Mouse (Mus musculus) ES-Bruce4 (cell line): ENCODE data around the gene Ahdc1. TPM values are rescaled to one million over a fixed set of nuclear protein-coding genes. Genes with fewer than 3 reads are reported as not detected.
A peak's percentile ranks its signal among the peaks of the same experiment; 100 is the strongest.

Experiments
- H3K27ac ChIP-seq: 2 replicates; pipeline ENCODE4 v1.5.1; 2012; ENCODE audit warnings: low read length, inconsistent platforms; ENCODE audit not compliant: insufficient read depth
- H3K27me3 ChIP-seq: 2 replicates; pipeline ENCODE4 v1.6.1; 2012; ENCODE audit warnings: mild to moderate bottlenecking, low read length, inconsistent platforms; ENCODE audit not compliant: control insufficient read depth, poor library complexity, insufficient read depth, severe bottlenecking
- H3K36me3 ChIP-seq: 2 replicates; pipeline ENCODE4 v1.6.1; 2012; ENCODE audit warnings: inconsistent platforms, mild to moderate bottlenecking, low read length, moderate library complexity; ENCODE audit not compliant: control insufficient read depth, poor library complexity, insufficient read depth, severe bottlenecking
- H3K4me1 ChIP-seq: one replicate; pipeline ENCODE4 v1.8.1; 2011; ENCODE audit warnings: low read length; ENCODE audit not compliant: control insufficient read depth, insufficient read depth
- H3K4me3 ChIP-seq: 2 replicates; pipeline ENCODE4 v1.5.1; 2011; ENCODE audit warnings: low read depth, mild to moderate bottlenecking, low read length
- H3K9ac ChIP-seq: 2 replicates; pipeline ENCODE4 v1.6.1; 2012; ENCODE audit warnings: low read depth, mild to moderate bottlenecking, inconsistent platforms; ENCODE audit not compliant: poor library complexity, severe bottlenecking
- H3K9me3 ChIP-seq: replicated peaks from 2 replicates; pipeline ENCODE4 v1.6.1; 2012; ENCODE audit warnings: mild to moderate bottlenecking, low read length, inconsistent platforms; ENCODE audit not compliant: control insufficient read depth, poor library complexity, insufficient read depth, severe bottlenecking
- CTCF ChIP-seq: IDR thresholded peaks from one replicate; pipeline ENCODE4 v1.8.1; 2011; ENCODE audit warnings: low read depth, low read length
- EP300 ChIP-seq: IDR thresholded peaks from 2 replicates; pipeline ENCODE4 v1.6.1; 2011; ENCODE audit warnings: low read depth, low read length; ENCODE audit not compliant: insufficient read depth
- POLR2A ChIP-seq: IDR thresholded peaks from one replicate; pipeline ENCODE4 v1.8.1; 2011; ENCODE audit warnings: low read length; ENCODE audit not compliant: insufficient read depth
- polyA plus RNA-seq: library from polyadenylated mRNA; stranded (reverse); fragments of >200 nt; gene quantifications from 2 replicates; pipeline ENCODE4 v1.2.4, GENCODE M21; 2011; ENCODE audit warnings: low read depth; ENCODE audit not compliant: missing spikeins, insufficient read depth, insufficient read length

Ahdc1 gene
- polyA plus RNA-seq, 1 experiment, result 88.2 TPM

DNA sequence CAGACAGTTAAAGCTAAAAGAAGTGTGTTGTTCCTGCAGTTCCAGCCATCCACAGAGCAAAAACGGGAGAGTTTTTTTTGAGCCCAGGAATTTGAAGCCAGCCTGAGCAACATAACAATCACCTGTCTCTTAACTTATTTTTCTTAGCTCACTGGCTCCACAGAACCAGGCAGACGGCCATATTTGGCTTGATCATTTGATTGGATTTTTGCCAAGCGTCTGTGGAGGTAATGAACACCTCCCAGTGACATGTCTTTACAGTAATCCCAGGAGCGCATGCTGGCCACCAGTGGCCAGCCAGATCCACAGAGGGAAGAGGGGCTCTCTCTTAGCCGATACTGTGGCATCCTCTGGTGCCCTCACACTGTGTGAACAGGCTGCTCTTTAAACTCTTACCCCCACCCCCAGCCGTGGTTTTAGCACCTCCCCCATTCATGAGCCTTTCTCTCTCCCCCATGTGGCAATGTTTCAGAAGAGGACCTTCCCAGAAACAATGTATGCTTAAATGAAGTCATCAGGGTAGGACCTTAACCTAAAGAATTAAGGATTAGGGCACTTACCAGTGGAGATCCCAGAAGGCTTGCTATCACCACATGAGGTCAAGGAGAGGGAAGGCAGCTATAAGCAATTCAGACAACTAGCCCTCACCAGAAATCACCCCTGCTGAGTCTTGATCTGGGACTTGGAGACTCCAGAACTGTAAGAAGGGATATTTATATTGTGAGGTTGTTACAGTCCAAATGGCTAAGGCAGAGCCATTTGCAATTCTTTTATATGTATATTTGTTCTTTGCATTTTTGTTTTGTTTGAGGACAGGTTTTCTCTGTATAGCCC, 42.7 kb upstream of the Ahdc1 start:
- TF ChIP-seq POLR2A (no peak), CTCF (no peak), EP300 (no peak)
- Histone ChIP-seq H3K27ac (peak overlapping the region; percentile 56), H3K4me3 (no peak overlapping the region), H3K4me1 (peaks cover 19% of the 10 kb centered on the region), H3K27me3 (no peaks in the 10 kb centered on the region), H3K36me3 (no peaks in the 10 kb centered on the region), H3K9me3 (no peaks in the 10 kb centered on the region), H3K9ac (peak overlapping the region; percentile 18; the same call in 1 of the 2 replicates)

DNA sequence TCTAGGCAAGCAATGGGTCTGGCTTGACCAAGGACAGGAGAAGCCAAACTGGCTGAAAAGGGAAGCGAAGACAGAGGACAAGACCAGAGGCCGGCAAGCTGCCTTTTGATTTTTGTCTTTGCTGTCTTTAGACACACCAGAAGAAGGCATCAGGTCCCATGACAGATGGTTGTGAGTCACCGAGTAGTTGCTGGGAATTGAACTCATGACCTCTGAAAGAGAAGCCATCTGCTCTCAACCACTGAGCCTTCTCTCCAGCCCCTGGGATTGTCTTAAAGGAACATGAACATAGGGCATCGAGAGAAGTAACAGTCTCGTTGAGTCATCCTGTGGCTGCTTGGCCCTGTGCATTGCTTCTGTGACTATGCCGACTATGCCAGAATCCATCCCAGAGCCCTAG, 39.5 kb upstream of the Ahdc1 start:
- no peak overlapping the region for H3K4me3 ChIP-seq
- H3K9me3 ChIP-seq, result no peaks in the 10 kb centered on the region
- no peaks in the 10 kb centered on the region for H3K27me3 ChIP-seq
- no peak overlapping the region for H3K9ac ChIP-seq
- TF ChIP-seq CTCF, result no peak
- no peak for TF ChIP-seq EP300
- TF ChIP-seq POLR2A, result no peak
- no peaks in the 10 kb centered on the region for H3K36me3 ChIP-seq
- peaks cover 19% of the 10 kb centered on the region for H3K4me1 ChIP-seq
- H3K27ac ChIP-seq, result no peak overlapping the region

DNA sequence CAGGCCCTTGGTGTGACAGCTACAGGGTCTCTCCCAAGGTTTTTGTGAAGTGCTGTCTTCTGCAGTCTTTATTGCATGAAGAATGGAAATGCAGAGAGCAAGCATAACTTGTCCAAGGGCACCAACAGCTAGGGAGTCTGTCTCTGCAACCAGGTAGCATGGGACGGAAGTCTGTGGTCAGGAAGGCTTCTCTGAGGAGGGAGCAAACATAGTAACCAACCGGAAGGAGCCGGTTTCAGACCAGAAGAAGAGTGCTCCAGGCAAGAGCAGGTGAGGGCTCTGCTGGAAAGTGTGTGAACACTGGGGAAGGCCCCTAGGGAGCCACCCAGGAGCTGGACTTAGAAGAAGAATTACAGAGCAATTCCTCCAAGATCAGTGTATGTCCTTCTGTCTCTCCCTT, 39.0 kb upstream of the Ahdc1 start:
- no peaks in the 10 kb centered on the region for H3K9me3 ChIP-seq
- TF ChIP-seq EP300, result 0 out of 2 replicates have a peak, but pooled peaks have one; percentile 22
- no peak for TF ChIP-seq CTCF
- no peak overlapping the region for H3K9ac ChIP-seq
- no peaks in the 10 kb centered on the region for H3K36me3 ChIP-seq
- H3K27me3 ChIP-seq, result no peaks in the 10 kb centered on the region
- no peak overlapping the region for H3K27ac ChIP-seq
- peaks cover 21% of the 10 kb centered on the region for H3K4me1 ChIP-seq
- H3K4me3 ChIP-seq, result no peak overlapping the region

DNA sequence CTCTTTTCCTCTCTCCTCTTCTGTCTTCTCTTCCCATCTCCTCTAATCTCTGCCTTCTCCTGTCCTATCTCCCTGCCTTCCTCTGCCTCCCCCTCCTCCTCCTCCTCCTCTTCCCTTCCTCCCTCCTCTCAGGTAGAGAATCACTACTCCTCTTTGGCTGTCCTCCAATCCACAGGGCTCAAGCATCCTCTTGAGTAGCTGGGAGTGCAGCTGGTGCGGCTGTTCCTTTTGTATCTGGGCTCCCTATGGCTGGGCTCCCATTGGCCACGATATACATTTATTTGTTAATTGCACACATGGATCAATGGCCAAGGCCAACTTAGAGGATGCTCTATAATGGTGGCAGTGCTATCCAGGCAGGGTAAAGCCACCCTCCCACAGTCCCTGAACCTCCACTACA, 38.5 kb upstream of the Ahdc1 start:
- no peak overlapping the region for H3K27ac ChIP-seq
- H3K4me3 ChIP-seq, result no peak overlapping the region
- no peak overlapping the region for H3K9ac ChIP-seq
- no peaks in the 10 kb centered on the region for H3K27me3 ChIP-seq
- peaks cover 24% of the 10 kb centered on the region for H3K4me1 ChIP-seq
- TF ChIP-seq CTCF (no peak), POLR2A (no peak), EP300 (no peak)
- no peaks in the 10 kb centered on the region for H3K9me3 ChIP-seq
- no peaks in the 10 kb centered on the region for H3K36me3 ChIP-seq

DNA sequence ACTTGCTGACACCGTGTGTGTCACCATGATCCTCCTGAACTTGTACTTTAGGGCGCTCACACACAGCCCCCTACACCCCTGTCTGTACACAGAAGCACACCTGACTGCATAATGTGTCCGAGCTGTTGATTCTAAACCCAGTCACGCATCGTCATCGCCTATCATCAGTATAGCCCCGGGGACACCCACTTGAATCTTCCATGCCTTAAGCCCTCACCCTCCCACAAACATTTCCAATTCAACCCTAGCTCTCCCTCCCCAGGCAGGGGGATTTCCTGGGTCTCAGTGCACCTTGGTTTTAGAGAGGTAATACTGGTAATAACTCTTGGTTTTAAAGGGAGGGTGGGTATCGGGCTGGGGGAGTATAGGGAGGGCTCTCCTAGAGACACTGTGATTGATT, 37.9 kb upstream of the Ahdc1 start:
- Histone ChIP-seq H3K9ac (no peak overlapping the region), H3K9me3 (no peaks in the 10 kb centered on the region), H3K36me3 (no peaks in the 10 kb centered on the region), H3K4me1 (peaks cover 26% of the 10 kb centered on the region), H3K27me3 (no peaks in the 10 kb centered on the region), H3K4me3 (no peak overlapping the region), H3K27ac (no peak overlapping the region)
- TF ChIP-seq EP300 (no peak), CTCF (no peak), POLR2A (no peak)

DNA sequence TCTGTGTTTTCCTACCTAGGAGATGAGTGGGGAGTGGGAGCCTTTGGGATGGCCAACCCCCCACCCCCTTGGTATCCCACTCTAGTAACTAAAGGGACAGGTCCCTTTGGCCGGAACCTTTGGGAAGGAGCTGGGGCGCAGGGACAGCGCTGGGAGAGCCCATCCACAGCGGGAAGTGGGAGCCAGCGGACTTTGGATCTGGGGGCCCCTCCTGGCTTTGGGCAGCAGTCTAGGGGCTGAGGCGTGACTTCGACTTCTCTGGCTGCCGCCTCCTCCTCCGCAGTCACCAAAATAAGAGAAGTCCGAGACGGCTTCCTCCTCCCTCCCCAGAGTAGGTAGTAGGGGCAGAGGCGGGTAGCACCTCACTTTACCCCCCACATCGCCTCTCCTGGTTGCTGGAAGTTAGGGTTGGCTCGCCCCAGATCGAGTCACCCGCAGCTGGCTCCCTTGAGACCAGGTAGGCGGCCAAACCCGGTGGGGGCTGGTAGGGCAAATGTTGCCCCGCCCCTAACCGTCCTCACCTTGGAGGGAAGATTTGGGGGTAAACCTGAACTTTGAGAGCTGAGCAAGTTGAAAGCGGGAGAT, 37.2 kb upstream of the Ahdc1 start, which contains the start of gene Fgr:
Gene Fgr, plus strand, starts transcription at position 282 of the 585 bp plus-strand sequence.
- Histone ChIP-seq H3K9ac (peak within 1 kb of the TSS; percentile 20), H3K4me3 (peak within 1 kb of the TSS; percentile 57), H3K27ac (peak within 1 kb of the TSS; percentile 49), H3K27me3 (no peaks in the 10 kb centered on the region), H3K4me1 (peaks cover 26% of the 10 kb centered on the region), H3K9me3 (no peaks in the 10 kb centered on the region), H3K36me3 (no peaks in the 10 kb centered on the region)
- no peak for TF ChIP-seq EP300
- TF ChIP-seq POLR2A, result no peak
